Mouse (Mus musculus) liver, adult (tissue): ENCODE measurements around the gene Kank2.

Source experiments
- GATA4 ChIP-seq: IDR thresholded peaks from 2 replicates; pipeline ENCODE4 v1.6.1; 2014; ENCODE audit warnings: mild to moderate bottlenecking, low read length; ENCODE audit not compliant: insufficient replicate concordance

The Kank2 gene

DNA sequence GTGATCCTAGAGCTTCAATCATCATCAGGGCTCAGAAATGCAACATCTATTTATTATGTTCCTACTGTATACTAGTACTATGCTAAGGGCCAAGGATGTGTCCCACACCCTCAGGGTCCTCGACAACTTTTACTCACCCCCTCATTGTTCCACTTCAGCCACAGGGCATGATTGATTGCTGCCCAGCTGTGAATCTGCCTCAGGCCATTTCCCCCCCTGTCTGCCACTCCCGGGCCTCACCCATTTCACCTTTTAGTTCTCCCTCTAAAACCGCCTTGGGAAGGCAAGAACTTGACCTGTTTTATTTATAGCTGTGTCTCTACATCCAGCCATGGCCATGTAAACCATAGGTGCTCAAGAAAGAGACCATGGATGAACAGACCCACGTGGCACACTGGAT lies 25.4 kb upstream of the Kank2 start:
- TF ChIP-seq GATA4 = no peak

DNA sequence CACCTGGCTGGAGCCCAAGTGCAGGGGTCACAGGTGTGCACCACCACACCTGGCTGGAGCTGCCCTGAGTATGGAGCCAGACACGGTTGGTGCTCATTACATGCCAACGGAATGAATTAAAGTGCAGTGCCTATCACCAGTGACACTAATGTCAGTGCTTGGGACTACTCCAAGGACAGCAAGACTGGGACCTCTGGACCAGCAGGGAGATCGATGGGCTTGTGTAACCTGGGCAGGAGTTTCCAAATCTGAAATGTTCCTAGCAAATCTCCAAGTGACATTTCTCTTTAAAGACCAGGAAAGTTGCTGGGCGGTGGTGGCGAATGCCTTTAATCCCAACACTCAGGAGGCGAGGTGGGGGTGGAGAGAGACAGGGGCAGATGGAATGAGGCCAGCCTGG lies 24.1 kb upstream of the Kank2 start:
- peak; percentile 44; the same call in 1 of the 2 replicates for TF ChIP-seq GATA4

DNA sequence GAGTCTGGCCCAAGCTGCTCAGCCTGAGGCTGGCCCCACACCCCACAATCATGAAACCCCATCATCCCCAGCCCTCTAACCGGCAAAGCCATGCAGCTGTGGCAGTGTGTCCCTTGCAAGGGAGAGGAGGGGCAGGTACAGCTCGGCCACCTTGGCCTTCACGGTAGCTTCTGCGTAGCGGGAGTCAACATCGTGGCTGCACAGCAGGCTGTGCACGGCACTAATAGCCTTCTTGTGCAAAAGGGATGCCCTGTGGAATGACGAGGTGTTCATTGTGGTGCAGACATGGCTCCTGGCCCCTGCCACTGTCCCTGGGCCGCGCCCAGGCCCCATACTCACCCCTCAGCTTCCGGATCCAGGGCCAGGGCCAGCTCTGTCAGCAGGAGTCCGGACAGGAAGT lies 21.6 kb upstream of the Kank2 start:
- TF ChIP-seq GATA4 = no peak

DNA sequence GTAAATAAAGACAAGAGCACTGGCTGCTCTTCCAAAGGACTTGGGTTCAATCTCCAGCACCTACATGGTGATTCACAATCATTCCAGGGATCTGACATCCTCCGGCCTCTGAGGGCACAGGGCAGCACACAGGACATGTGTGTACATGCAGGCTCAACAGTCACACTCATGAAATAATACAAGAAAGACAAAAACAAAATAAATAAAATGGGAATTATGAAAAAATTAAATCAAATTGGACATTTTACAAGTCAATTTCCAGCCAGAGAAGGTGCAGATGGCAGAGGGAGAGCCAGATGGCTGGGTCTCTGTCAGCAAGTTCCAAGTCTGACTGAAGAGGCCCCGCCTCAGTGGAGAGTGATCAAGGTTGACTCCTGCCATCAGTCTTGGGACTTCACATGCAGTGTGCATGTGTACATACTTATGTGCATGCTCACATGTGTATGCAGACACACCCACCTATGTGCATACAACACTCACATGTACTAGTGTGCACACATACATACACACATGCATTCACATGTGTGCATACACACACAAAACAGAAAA lies 20.7 kb upstream of the Kank2 start:
- no peak for TF ChIP-seq GATA4

DNA sequence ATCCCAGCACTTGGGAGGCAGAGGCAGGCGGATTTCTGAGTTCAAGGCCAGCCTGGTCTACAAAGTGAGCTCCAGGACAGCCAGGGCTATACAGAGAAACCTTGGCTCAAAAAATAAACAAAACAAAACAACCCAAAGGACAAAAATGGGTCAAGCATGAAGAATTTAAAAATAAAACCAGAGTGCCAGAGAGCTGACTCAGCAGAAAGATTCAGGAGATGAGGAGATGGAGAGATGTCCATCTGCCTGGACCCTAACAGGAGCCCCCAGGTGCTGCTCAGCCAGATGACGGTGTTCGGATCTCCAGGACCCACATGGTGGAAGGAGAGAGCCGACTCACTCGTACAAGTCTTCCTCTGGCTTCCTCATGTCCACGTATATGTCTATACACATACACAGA lies 20.0 kb upstream of the Kank2 start:
- TF ChIP-seq GATA4 = no peak

DNA sequence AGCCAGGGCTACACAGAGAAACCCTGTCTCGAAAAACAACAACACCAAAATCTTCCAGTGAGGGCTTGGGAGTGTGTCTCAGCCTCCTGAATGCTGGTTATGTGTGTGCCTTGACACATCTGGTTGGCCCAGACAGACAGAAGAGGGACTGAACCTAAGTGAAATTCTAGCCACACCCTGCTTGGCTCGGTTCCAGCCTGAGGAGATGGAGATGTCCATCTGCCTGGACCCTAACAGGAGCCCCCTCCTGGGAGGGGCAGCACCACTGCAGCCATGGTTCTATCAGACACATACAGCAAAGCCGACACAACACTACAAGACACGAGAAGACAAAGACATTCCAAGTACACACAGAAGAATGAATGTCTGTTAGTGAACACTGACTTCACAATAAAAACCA lies 19.6 kb upstream of the Kank2 start:
- no peak for TF ChIP-seq GATA4

DNA sequence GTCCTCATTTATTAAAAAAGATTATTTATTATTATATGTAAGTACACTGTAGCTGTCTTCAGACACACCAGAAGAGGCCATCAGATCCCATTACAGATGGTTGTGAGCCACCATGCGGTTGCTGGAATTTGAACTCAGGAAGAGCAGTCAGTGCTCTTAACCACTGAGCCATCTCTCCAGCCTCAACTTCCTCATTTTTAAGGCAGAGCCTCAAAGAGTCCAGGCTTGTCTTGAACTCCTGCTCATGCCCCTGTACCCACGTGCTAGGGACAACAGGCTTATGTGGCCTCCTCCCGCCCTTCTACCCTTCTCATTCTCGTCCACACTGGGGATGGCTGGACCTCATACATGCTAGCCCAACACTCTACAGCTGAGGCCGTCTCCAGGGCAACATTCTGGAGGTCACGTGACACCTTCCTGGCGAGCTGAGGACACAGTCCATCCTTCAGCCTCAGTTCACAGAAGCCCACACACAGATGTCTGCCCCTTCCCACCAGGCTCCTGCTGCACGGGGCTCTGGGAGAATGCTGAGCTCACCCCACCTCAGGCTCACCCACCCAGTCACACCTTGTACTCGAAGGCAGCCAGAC lies 18.3 kb upstream of the Kank2 start:
- TF ChIP-seq GATA4 = no peak

DNA sequence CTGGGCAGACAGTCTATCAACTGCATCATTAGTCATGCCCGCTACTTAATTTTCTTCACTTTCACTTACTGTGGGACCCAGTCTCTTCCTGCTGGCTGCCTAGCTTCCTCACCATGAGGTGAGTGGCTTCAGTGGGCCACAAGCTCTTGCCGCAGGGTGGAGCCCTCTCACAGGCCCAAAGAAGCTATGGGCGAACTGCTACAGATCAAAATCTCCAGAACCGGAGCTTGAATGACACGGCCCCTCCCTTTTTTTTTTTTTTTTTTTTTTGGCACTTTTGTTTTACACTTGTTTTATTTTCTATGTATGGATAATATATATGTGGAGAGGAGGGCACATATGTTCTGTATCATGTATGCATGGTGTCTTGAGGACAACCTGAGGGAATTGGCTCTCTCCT lies 12.6 kb upstream of the Kank2 start:
- no peak for TF ChIP-seq GATA4

DNA sequence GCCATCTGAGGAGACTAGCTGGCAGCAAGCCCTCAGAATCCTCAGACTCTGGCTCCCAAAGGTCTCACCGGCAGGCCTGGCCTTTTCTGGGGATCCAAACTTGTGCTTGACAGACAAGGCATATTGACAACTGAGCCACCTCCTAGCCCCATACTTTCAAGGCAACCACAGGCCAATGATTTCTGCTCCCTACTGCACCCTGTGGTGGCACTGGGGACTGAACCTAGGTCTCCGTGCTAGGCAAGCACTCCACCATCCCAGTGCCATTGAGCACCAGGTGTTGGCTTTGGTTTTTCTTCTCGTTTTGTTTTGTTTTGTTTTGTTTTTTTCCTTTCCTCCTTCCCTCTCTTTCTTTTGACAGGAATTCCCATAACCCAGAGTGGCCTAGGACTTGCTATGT lies 10.0 kb upstream of the Kank2 start:
- TF ChIP-seq GATA4 = no peak

DNA sequence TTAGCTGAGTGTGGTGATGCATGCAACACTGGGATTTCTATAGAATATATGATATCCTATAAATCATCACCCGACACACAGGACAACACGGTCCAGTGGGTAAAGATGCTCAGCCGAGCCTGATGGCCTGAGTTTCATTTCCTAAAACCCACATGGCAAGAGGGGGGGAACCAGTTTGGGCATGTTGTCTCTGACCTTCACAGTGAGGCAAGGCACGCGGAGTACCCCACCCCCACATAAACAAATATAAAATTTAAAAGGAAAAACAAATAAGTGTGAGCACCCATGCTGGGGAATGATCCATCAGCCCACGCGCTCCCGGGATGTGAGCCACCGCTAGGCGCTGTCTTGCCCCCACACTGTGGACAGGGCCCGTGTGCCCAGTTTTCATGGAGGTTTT lies 8.4 kb upstream of the Kank2 start:
- no peak for TF ChIP-seq GATA4

DNA sequence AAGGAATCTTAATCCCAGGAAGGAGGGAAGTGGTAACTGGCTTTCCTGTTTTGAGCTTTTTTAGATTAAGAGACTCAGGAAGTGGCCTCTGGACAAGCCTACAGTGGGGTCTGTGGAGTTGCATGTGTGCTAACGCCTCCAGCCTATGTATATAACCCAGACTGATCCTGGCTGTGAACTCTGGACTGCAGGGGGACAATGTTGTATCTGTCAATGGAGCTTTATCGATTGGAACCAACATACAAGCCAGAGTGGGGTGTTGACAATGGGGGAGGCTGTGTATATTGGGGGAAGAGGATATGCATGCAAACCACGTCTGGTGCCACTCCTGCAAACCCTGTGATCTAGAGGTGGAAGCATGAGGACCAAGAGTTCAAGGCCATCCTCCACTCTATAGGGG lies 7.8 kb upstream of the Kank2 start:
- TF ChIP-seq GATA4 = no peak

DNA sequence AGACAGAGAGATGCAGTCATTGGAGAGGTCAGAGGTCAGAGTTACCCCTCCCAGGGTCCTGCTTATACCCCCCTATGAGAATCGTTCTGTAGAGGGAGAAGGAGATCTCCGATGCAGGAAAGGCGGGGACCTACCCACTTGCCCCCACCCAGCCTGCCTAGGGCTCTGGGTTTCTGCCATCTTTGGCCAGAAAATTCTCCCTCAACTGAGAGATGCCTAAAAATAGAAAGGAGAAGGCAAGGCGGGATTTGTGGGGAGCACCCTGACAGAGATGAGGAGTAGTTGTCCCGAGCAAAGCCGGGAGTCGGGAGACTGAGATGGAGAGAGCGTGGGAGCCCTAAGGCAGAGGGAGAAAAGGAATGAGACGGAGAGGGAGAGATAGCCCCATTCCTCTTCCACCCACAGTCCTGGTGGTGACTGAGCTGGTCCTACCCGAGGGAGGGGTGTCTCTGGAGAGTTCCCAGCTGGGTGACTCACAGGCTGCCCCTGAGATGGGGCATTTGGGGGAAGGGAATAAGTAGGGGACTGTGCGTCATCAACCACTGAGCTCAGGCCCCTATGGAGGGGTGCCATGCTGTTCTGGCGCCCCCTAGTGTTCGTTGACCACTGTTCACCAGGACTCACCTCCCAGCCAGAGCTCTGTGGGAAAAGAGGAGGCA lies 5.6 kb upstream of the Kank2 start:
- TF ChIP-seq GATA4 = no peak

DNA sequence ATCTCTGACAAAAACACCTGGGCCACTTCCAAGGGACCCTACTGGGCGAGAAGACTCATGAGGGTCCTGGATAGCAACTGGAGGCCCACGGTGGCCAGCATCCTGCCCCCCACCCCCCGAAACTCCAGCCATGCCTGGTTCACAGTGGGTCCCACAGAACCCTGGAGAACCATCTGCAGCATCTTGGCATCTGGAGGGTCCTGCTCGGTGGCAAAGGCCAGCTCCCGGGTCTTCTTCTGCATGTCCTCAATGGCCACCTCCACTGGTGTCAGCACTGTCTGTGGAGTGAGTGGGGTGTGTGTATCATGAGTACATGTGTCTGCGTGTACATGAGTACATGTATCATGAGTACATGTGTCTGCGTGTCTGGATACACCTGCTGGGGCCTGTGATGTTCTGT lies 3.0 kb upstream of the Kank2 start:
- TF ChIP-seq GATA4 = no peak

DNA sequence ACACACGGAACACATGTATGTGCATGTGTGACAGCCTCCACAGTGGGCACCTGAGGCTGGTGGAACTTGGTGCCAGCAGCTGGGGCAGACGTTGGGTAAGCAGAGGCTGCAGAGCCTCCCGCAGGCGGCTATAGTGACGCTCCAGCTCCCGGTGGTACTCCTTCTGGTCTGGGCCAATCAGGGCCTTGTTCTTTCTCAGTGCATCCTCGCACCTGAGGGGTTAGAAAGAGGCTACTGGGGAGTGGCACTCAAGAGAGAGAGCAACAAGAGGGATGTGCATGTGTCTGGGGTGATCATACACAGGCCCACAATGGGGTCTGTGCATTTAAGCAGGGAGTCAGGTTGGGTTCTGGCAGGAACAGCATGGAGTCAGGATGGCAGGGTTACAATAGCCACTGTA lies 2.6 kb upstream of the Kank2 start:
- TF ChIP-seq GATA4 = no peak

DNA sequence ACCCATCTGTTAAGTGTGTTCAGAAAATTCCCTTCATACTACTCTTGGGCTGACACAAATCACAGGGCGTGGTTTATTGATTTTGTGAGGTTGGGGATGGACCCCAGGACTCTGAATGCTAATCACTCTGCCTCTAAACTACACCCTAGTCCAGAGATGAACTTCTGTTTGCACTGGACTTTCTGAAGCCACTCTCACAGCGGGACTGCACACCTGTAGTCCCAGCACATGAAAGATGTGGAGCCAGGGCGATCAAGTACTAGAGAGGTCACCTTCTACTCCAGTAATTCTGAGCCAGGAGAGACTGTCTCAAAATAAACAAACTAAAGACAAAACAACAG lies 436 bp upstream of the Kank2 start:
- no peak for TF ChIP-seq GATA4

DNA sequence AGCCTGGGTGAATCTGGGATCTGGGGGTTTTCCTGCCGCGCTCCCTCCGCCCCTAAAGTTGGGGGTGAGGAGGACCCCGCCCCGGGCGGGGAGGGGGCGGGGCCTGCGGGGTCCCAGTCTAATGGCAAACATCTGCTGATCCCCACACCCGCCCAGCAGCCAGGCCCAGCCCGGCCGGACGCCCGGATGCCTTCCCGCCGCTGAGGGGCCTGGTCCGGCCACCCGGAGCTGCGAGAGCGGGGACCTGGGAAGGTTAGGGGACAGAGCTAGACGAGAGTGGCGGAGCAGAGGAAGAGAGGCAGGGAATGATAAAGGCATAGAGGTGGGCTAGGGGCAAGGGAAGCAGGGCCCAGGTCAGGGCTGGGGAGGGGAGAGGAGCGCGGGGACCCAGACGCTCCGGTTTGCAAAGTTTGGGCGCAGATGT lies 611 bp downstream of the Kank2 start:
- TF ChIP-seq GATA4 = no peak

DNA sequence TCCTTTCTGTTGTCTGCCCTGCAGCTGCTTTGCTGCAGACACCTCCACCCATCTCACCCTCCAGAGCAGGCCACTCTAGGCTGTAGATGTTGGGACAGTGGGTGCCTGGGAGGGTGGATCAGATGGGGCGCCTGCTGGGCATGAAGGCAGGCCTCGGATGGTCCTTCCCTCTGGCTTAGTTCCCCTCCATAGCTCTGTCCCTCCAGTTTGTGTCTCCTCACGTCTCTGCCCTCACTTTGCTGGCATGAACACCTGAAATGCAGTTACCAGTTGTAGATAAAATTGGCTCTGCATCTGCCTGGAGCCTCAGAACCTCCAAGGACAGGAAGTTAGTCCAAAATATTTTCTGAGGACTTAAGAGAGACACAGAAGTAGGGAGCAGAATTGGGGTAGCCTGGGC lies 1.6 kb downstream of the Kank2 start:
- no peak for TF ChIP-seq GATA4
